Mouse (Mus musculus) adrenal gland, postnatal 36 days (tissue): ENCODE measurements around the gene Hephl1. TPM values are rescaled to one million over a fixed set of nuclear protein-coding genes. Genes with fewer than 3 reads are reported as not detected.
A peak's percentile ranks its signal among the peaks of the same experiment; 100 is the strongest.
"Not testable (repeated sequence)": the region's sequence is repeated elsewhere in the genome, so short reads cannot be mapped to it uniquely, and the experiment has no call there.

Experiments used
- DNase-seq, 2 experiments: peaks; one replicate each; pipeline ENCODE4 v3.0.0; 2021; ENCODE audit warnings: mixed read lengths in 1 of 2
- long read RNA-seq, 2 experiments: library from polyadenylated mRNA; stranded (forward); transcript quantifications; one replicate each; pipeline ENCODE4 v2.0.0; 2021; ENCODE audit warnings: borderline sequencing depth in 2 of 2
- total RNA-seq, 2 experiments: library from RNA; stranded (reverse); gene quantifications; 2 replicates each; pipeline ENCODE4 v1.2.3; 2021

The Hephl1 gene
- total RNA-seq, result 1 to 10 TPM in 1 of 2 experiments, under 1 TPM in 1; 0.89 to 3.0 TPM
- long read RNA-seq, experiment 1, result 0 reads
- long read RNA-seq, experiment 2, partial matches to known transcripts, result 1 of 1 reads
- long read RNA-seq, experiment 2, other reads (novel, unspliced or antisense), result 0 of 1 reads

DNA sequence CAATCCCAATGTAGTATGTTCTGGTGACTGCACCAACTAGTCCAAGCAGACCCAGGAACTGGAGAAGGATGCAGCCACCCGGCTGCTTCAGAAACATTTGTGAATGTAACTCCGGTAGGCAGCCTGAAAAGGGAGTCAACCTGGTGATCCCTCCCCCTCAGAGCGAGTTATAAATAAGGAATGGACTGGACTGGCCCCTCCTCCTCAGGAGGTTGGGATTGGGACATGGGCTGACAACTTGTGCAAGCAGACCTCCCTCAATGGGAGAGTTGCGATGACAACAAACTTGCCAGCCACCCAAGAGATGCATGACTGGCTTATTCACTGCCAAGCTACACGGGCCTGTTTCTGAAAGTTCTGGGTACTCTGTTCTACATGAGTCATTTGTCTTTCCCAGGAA is at the start of gene Hephl1:
TSS of gene Hephl1 (minus strand) at position 101 of the 400 bp plus-strand sequence.
- peak; percentile 7 to 11 for DNase-seq

DNA sequence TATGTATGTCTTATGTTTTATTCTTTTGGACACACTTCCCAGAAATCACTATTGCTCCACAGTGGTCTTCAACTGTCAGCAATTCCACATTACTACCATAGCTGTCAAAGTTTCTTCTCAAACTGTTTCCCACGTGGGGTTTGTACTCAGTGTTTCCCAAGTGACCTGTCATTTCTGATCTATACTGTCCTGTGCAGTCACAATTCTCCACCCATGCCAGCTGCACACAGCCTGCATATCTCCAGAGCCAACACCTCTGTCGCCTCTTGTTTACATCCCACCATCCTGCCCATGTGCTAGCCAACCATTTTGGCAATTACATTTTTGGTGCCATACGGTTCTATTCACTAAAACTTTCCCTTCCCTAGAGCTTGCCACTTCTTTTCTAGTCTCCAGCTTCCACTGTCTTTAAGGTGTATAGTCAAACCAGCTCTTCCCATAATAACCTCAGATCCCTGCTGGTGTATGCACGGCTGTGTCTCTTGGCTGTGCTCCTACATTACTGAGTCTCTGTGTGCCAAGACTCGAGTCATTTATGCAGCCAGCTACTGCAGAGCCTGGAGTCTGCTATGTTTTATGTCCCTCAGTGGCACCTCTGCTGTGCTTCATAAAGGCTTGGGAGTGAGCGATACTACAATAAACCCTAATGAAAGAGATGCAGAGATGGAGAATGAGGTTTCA is 37.5 kb upstream of the Hephl1 start:
- no peak for DNase-seq

DNA sequence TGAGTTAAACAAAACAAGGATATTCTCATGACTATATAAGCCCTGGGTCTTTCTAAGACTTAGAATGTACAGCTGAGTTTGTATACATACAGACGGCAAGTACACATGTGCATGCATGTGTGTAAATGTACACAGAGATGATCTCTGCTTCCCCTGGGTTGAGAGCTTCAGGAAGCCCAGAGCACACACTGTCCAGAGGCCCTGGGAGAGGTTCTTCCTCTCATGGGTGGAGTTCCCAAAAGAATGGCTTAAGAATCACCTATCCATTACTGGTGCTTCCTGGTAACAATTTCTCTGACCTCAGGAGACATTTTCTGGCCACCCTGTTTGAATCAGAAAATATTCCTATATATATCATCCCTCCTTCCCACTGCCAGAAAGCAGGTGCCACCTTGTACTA is 28.6 kb upstream of the Hephl1 start:
- no peak for DNase-seq

DNA sequence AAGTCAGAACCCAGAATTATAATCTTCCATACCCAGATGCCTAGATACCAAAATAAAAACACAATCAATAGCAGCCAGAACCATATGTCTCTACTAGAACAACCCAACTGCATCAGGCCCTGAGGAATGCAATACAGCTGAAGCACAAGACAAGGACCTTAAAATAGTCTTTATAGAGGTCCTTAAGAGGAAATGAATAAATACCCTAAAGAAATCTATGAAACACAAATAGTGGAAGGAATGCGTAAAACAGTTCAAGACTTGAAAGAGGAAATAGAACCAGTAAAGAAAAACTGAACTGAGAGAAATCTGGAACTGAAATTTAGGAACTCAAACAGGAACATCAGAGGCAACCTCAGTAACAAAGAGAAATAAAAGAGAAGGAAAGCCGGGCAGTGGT is 14.0 kb upstream of the Hephl1 start:
- no peak for DNase-seq

DNA sequence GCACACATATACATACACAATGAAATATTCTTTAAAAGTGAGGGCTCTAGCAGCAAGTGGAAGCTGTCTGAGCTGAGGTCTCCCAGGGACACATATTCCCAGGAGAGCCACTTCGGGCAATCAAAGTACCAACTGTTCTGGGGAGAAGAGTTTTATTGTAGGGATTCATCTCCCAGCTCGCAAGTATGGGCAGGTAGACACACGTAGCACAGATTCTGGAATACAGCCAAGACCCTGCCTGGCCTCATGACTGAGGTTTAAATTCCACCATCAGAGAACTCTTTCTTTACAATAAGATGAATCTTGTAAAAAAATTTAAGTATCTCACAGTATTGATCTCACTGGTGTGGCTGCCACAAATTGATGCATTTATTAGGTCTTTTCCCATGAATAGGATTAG is 10.5 kb upstream of the Hephl1 start:
- no peak for DNase-seq

DNA sequence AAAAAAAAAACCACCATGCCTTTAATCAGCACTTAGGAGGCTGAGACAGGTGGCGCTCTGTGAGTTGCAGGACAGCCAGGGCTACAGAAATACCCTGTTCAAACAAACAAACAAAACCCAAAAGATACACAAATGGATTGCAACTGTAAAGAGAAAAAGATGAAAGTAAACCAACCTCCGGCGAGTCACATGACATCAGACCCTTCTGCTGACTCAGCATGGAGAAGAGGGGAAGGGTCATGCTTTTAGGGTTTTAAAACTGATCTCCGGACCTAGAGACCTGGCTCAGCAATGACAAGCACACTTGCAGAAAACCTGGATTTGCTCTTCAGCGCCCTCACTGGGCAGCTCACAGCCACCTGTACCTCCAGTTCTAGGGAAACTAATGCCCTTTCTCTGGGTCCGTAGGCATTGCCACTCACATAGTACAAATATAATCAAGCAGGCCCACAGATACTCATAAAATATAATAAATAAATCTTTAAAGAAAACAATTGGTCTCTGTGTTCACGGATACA is 9.0 kb upstream of the Hephl1 start:
- DNase-seq, result peak; percentile 24 to 31

DNA sequence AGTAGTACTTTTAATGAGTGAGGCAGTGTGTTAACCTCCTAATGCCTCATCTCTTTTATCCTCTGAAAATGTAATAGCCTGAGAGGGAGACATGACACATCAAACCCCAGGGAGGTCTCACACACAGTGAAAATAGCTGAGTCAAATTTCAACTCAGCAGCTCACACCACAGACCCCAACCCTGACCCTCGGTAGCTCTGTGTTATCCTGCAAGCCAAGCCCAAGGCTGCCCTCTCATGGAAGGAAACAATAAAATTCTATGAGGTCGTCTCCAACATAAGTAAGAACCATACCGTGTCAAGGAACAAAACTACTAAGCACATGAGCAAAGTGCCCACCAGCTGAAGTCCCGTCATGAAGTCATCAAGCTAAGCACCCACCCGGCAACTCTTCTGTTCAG is 8.3 kb upstream of the Hephl1 start:
- no peak for DNase-seq

DNA sequence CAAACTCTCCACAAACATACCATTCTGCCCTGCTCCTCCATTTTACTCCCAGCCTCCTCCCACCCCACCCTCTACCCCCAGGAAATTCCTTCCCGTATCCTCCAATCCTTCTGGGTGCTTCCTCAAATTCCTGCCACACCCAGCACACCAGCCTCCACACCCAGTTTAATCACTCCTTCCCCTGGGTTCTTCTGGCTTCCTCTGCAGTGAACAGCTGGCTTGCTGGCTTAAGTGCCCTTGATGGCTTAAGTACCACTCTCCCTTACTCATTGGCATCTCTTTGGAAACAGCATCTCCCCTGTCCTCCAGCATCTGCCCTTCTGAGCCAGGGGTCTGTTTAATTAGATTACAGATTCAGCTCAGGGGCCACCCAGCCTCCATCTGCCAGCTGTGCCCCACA is 7.6 kb upstream of the Hephl1 start:
- DNase-seq, result no peak

DNA sequence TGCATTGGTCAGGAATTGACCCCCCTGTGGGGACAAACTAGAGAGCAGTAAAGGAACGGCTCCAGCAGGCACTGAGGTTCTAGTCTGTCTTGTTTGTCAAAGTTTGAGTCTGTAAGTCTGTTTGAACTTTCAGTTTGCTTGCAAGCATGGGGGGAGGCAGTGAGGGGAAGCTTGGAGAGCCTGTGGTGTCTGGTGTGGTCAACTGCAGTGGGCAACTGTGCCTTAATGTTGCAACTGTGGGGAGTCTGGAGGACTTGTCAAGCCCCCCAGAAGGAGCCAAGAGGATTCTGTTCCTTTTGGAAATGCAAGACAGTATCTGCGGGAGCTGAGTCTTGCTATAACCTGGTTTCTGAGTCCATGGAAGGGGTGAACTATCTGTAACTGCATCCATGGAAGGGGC is 4.3 kb upstream of the Hephl1 start:
- no peak for DNase-seq

DNA sequence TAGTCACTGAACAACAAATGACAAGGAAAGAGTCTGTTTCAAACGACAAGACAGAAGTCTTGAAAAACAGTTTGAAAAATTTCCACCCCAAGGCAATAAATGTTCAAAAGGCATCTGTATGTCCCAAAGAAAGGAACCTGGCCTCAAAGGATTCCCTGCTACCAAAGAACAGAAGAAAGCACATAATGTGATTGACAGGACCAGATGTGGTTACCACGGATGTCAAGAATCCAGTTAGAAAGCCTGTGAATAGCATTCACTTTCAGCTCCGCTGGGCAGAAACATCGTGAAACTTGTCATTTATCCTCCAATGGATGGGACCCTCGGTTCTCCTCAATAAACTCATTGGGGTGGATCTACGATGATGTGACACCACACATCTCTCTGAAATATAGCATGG is 2.2 kb upstream of the Hephl1 start:
- no peak for DNase-seq

DNA sequence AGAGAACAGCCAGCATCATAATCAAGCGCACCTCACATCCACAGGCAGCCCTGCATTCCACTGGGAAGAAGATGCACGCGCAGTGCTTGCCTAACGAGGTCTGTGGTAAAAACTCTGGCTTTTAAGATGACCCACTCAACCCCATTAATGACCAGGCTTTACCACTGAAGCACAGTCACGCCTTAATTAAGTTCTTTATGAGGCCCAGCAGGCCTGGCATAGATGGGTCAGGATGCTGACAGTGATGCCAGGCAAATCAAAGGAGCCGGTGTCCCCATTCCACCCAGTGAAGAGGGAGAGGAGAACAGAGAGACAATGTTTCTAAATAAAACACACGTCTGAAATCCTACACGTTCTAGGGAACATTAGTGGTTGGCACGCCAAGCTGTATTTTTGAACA is 3.8 kb downstream of the Hephl1 start:
- DNase-seq, result no peak

DNA sequence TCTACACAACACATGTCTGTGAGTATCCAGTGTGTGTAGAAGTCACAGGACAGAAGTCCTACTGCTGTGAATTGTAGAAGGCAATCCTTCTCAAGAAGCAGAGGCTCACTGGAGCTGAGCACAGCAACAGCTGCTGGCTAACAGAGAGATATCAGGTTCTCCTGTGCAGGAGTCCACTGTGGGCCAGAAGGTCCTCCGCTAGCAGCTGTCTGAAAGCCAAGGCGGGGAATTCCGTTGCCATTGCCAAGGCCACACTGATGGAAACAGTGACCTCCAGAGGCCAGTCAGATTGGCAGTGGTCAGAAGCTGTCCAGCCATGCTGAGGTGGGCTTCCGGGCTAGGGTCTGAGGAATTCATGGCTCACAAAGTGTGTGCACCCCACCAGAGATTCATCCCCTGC is 6.8 kb downstream of the Hephl1 start:
- peak; percentile 33 to 46 for DNase-seq

DNA sequence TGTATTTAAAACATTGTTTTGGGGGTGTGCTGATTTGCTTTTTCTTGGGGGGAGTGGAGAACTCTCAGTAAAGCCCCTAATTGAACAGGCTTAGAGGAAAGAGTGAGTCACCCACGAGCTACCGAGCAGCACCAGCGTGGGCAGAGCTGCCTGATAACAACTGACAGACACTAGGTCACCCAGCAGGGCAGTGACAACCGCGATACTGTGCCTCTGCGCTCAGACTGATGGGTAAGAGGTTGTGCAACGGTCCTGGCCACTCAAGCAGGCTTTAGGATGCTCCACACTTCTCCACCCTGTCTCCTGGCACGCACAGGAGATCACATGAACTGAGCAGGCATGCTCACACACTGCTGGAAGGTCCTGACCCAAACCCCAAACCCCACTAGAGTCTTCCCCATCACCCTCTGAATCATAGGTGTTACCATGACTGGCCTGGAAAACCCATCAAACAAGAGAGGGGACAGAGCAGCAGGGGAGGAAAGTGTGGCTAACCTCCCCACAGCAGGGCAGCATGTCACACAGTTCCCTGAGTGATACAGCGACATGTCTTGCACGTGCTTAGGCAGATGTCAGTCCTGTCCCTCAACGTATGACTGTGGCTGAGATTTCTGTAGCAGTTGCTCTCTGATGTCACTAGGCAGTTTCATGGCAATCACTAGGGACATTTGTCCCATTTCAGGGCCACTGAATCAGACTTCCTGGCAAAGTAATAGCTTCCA is 8.2 kb downstream of the Hephl1 start:
- DNase-seq, result peak; percentile 24 to 55

DNA sequence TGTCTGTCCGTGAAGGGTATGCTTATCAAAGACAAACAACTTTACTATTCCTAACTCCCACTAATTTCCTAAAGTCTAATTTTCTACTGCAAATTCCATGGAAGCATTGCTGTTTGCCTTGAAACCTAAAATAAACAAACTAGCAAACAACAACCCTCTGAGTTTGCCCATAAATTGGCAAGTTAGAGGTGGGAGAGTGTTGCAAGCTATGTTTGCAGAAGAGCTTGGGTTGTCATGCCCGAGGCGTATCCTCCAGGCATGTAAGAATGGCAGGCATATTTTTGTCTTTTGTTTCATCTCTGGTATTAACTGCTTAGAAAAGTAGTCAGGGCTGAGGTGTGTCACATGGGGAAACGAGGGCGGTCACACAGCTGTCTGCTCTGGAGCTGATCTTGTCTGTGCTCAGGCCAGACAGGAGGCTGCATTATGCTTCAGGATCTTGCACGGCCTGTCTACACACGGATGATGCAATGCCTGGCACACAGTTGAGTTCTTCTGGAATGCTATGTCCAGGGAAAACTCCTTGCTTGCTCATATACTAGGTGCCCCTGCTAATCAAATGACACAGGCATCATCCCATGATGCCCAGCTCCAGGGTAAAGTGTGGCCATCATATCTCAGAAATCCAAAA is 10.3 kb downstream of the Hephl1 start:
- DNase-seq, result peak in 1 of 2 experiments; percentile 9

DNA sequence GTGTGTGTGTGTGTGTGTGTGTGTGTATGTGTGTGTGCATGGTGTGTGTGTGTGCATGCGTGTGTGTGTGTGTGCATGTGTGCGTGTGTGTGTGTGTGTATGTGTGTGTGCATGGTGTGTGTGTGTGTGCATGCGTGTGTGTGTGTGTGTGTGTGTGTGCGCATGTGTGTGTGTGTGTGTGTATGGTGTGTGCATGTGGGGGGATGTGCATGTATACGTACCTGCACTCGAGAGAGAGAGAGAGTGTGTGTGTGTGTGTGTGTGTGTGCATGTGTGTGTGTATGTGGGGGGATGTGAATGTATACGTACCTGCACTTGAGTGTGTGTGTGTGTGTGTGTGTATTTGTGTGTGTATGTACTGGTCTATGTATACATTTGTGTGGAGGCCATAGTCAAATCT is 13.5 kb downstream of the Hephl1 start:
- DNase-seq, result not testable (repeated sequence)

DNA sequence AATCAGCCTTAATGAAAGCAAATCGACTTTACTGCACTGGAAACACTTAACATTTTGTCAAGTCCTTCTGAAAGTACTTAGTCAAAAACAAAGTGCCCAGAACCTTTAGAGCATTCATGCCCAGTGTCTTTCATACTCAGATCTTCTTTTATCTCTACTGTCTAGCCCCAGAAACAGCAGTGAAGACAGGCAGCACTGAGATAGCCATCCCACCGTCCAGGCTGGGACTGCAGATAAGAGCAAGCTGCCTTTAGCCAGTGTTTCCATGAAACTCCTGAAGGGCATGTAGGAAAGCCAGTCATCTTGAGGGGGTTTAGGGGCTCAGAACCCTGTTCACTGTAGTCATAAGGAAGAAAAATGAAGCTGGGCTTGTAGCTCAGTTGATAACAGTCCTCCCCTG is 14.7 kb downstream of the Hephl1 start:
- no peak for DNase-seq

DNA sequence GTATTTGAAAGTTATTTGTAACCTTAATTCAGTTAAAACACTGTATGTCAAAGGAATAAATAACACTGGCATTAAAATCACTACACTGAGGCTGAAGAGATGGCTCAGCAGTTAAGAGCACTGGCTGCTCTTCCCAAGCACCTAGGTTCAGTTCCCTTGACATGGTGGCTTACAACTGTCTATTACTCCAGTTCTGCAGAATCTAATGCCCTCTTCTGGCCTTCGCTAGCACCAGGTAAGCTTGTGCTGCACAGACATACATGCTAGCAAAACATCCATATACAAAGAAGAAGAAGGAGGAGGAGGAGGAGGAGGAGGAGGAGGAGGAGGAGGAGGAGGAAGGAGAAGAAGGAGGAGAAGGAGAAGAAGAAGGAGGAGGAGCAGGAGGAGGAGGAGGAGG is 15.7 kb downstream of the Hephl1 start:
- DNase-seq, result no peak

DNA sequence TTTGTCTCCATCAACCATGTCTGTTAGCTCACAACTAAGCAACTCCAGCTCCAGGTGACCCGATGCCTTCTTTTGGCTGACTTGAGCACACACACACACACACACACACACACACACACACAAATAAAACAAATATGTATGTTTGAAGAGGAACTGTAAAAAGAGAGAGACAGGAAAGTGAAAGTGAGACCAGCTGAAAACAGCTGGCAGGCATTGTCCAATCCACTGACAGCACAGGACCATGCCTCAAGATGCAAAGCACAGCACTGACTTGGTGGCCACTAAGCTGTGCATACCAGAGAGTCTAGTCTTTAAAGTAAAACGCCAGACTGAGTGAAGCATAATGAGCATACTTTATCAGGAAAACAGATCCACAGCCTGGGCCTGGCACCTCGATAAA is 16.7 kb downstream of the Hephl1 start:
- DNase-seq, result no peak

DNA sequence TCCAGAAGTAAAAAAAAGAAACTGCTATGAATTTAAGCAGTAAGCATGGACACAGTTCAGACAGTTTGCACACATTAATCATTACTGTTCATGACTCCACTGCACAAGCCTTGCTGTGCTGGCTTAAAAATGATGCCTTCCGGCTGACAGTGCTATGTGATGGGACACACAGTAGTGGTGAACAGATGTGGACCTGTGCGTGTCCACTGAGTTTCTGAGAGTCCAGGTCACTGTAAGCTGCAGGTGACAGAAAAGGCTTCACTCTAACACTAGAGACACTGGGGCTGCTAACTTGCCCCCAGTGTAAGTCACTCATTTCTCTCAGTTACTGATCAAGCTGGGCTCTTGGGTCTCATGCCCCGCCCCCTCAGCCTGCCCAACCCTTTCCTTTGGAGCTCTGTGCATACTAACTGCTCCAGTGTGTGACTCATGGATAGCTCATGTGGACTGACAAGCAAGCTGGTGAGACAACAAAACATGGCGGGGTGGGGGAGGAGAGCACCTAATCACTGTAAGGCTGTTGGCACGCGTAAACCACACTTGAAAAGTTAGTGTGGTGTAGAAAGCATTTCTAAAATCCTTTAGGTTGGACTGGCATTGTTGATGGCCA is 43.1 kb downstream of the Hephl1 start:
- DNase-seq, result peak; percentile 50 to 75

DNA sequence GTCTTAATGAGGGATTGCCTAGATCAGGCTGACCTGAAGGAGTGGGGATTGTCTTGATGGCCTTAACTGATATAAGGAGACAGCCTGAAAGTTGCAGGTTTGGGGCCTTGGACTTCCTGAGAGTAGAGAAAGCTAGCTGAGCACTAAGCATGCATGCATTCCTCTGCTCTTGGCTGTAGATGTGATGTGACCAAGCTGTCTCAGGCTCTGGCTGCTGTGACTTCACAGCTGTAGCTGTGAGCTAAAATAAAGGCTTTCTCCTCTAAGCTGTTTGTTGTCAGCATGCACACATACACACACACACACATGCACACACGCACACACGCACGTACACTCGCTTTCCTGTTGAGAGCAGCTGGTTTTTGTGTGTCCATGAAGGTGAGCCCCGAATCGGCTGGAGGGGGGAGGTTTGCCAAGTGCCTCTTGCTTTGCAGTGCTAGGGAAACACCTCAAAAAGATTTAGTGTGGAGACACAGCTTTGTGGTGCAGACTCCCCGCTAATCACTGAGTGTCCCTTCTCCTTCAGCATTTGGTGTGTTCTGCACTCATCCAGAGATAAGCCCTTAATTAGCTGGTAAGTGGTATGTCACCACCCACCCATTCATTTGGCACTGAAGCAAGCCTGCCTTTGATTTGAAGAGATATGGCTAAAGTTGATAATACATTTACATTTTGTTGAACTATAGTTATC is 43.8 kb downstream of the Hephl1 start:
- no peak for DNase-seq

DNA sequence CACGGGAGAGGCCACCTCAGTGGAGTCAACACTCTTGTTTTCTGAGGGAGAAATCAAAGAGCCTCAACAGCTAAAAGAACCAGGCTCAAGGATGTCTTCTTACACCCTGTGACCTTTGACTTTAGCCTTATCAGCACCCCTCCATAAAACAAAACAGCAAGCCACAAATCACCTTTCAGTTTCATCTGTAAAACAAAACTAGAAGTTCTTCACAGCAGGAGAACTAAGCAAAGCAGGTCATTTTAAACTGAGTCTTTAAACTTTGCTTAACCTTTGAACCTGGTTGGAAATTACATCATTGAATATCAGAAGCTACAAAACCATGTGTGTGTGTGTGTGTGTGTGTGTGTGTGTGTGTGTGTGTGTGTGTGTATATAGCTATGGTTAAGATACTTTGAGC is 47.7 kb downstream of the Hephl1 start:
- DNase-seq, result no peak

DNA sequence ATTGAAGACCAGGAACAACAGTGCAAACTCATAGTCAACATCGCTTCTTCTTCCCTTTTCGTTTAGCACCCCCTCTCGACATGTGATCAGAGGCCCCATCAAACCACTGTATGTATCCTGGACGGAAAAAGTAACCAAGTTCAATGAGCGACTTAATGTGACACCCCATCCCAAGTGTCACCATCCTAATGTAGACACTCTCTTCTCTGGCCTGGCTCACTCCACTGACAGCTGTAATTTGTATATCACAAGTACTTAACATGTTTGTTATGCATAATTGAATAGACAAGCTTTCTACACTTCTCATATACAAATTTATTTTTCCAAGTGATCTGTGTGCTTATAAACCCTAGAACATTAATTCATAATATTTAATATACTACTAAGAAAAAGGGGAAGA is 51.1 kb downstream of the Hephl1 start:
- no peak for DNase-seq
